Mouse (Mus musculus): ENCODE results near the gene 3110040M04Rik. TPM values are rescaled to one million over a fixed set of nuclear protein-coding genes. Genes with fewer than 3 reads are reported as not detected.

The 3110040M04Rik gene
- polyA plus RNA-seq, 1 experiment from 2014 or later: not detected

- Histone ChIP-seq H3K4me2 (no peak overlapping the region), H3K4me3 (replicated peaks) (no peak overlapping the region), H3K9me3 (replicated peaks) (no peaks in the 10 kb centered on the region), H3K36me3 (no peaks in the 10 kb centered on the region), H3K27me3 (replicated peaks) (no peaks in the 10 kb centered on the region), H3K9ac (replicated peaks) (no peak overlapping the region), H3K4me1 (no peaks in the 10 kb centered on the region), H3K27ac (replicated peaks) (no peak overlapping the region)
- 90% methylated on average over 10 of the region's 10 CpGs for WGBS
- no peak for ATAC-seq (ENCODE audit: low FRiP score)
Measured at GRCm38 (mm10) chr1:151222561-151223267, 18.8 kb downstream of the 3110040M04Rik start.

GRCm38 (mm10) chr1:151223377-151223776 is 19.5 kb downstream of the 3110040M04Rik start:
- WGBS: 62% methylated on average over 1 of the region's 1 CpGs

GRCm38 (mm10) chr1:151224536-151224935 is 20.6 kb downstream of the 3110040M04Rik start:
- no peak overlapping the region for H3K4me2 ChIP-seq
- no peak overlapping the region for H3K9ac ChIP-seq (replicated peaks)
- H3K27ac ChIP-seq (replicated peaks): no peak overlapping the region
- ATAC-seq (ENCODE audit: low FRiP score): no peak
- no peaks in the 10 kb centered on the region for H3K27me3 ChIP-seq (replicated peaks)
- H3K4me3 ChIP-seq (replicated peaks): no peak overlapping the region
- no peaks in the 10 kb centered on the region for H3K9me3 ChIP-seq (replicated peaks)
- no peaks in the 10 kb centered on the region for H3K4me1 ChIP-seq
- no peaks in the 10 kb centered on the region for H3K36me3 ChIP-seq
- 97% methylated on average over 1 of the region's 1 CpGs for WGBS

More at GRCm38 (mm10) chr1:151223377-151223776, 19.5 kb downstream of the 3110040M04Rik start:
- no peaks in the 10 kb centered on the region for H3K36me3 ChIP-seq
- H3K9ac ChIP-seq (replicated peaks): no peak overlapping the region
- H3K4me1 ChIP-seq: no peaks in the 10 kb centered on the region
- no peak overlapping the region for H3K27ac ChIP-seq (replicated peaks)
- no peaks in the 10 kb centered on the region for H3K9me3 ChIP-seq (replicated peaks)
- H3K4me2 ChIP-seq: no peak overlapping the region
- H3K27me3 ChIP-seq (replicated peaks): no peaks in the 10 kb centered on the region
- no peak for ATAC-seq (ENCODE audit: low FRiP score)
- no peak overlapping the region for H3K4me3 ChIP-seq (replicated peaks)

- Histone ChIP-seq H3K4me1 (no peaks in the 10 kb centered on the region), H3K36me3 (no peaks in the 10 kb centered on the region), H3K27ac (replicated peaks) (no peak overlapping the region), H3K9ac (replicated peaks) (no peak overlapping the region), H3K27me3 (replicated peaks) (no peaks in the 10 kb centered on the region), H3K4me3 (replicated peaks) (no peak overlapping the region), H3K9me3 (replicated peaks) (no peaks in the 10 kb centered on the region), H3K4me2 (no peak overlapping the region)
- no peak for ATAC-seq (ENCODE audit: low FRiP score)
- 83% methylated on average over 8 of the region's 8 CpGs for WGBS
Measured at GRCm38 (mm10) chr1:151227506-151227905, 23.6 kb downstream of the 3110040M04Rik start.

GRCm38 (mm10) chr1:151228320-151228989 is 24.5 kb downstream of the 3110040M04Rik start:
- H3K36me3 ChIP-seq: no peaks in the 10 kb centered on the region
- no peak overlapping the region for H3K4me2 ChIP-seq
- H3K4me3 ChIP-seq (replicated peaks): no peak overlapping the region
- H3K9ac ChIP-seq (replicated peaks): no peak overlapping the region
- no peaks in the 10 kb centered on the region for H3K27me3 ChIP-seq (replicated peaks)
- 61% methylated on average over 1 of the region's 1 CpGs for whole genome bisulfite sequencing
- no peaks in the 10 kb centered on the region for H3K4me1 ChIP-seq
- H3K9me3 ChIP-seq (replicated peaks): no peaks in the 10 kb centered on the region
- no peak overlapping the region for H3K27ac ChIP-seq (replicated peaks)
- ATAC-seq (ENCODE audit: low FRiP score): no peak

- no peaks in the 10 kb centered on the region for H3K4me1 ChIP-seq
- no peak overlapping the region for H3K9ac ChIP-seq (replicated peaks)
- no peaks in the 10 kb centered on the region for H3K9me3 ChIP-seq (replicated peaks)
- no peak overlapping the region for H3K4me2 ChIP-seq
- no peaks in the 10 kb centered on the region for H3K27me3 ChIP-seq (replicated peaks)
- no peak for ATAC-seq (ENCODE audit: low FRiP score)
- H3K36me3 ChIP-seq: no peaks in the 10 kb centered on the region
- H3K4me3 ChIP-seq (replicated peaks): no peak overlapping the region
- no peak overlapping the region for H3K27ac ChIP-seq (replicated peaks)
- 78% methylated on average over 3 of the region's 3 CpGs for WGBS
Measured at GRCm38 (mm10) chr1:151232346-151232745, 28.4 kb downstream of the 3110040M04Rik start.

- no peaks in the 10 kb centered on the region for H3K27me3 ChIP-seq (replicated peaks)
- H3K27ac ChIP-seq (replicated peaks): no peak overlapping the region
- ATAC-seq (ENCODE audit: low FRiP score): no peak
- H3K36me3 ChIP-seq: no peaks in the 10 kb centered on the region
- H3K4me1 ChIP-seq: no peaks in the 10 kb centered on the region
- H3K9me3 ChIP-seq (replicated peaks): no peaks in the 10 kb centered on the region
- H3K4me2 ChIP-seq: no peak overlapping the region
- WGBS: 87% methylated on average over 3 of the region's 3 CpGs
- no peak overlapping the region for H3K4me3 ChIP-seq (replicated peaks)
- no peak overlapping the region for H3K9ac ChIP-seq (replicated peaks)
Measured at GRCm38 (mm10) chr1:151233756-151234155, 29.8 kb downstream of the 3110040M04Rik start.

GRCm38 (mm10) chr1:151235574-151235973 is 31.7 kb downstream of the 3110040M04Rik start:
- H3K27me3 ChIP-seq (replicated peaks): no peaks in the 10 kb centered on the region
- 17% methylated on average over 2 of the region's 2 CpGs for WGBS
- H3K4me2 ChIP-seq: no peak overlapping the region
- no peak overlapping the region for H3K27ac ChIP-seq (replicated peaks)
- H3K4me3 ChIP-seq (replicated peaks): no peak overlapping the region
- no peaks in the 10 kb centered on the region for H3K4me1 ChIP-seq
- no peaks in the 10 kb centered on the region for H3K36me3 ChIP-seq
- no peak for ATAC-seq (ENCODE audit: low FRiP score)
- H3K9ac ChIP-seq (replicated peaks): no peak overlapping the region
- H3K9me3 ChIP-seq (replicated peaks): no peaks in the 10 kb centered on the region

- WGBS: 82% methylated on average over 13 of the region's 13 CpGs
- no peak for ATAC-seq (ENCODE audit: low FRiP score)
- H3K4me1 ChIP-seq: no peaks in the 10 kb centered on the region
- no peaks in the 10 kb centered on the region for H3K9me3 ChIP-seq (replicated peaks)
- H3K4me3 ChIP-seq (replicated peaks): no peak overlapping the region
- H3K36me3 ChIP-seq: no peaks in the 10 kb centered on the region
- no peak overlapping the region for H3K9ac ChIP-seq (replicated peaks)
- no peak overlapping the region for H3K27ac ChIP-seq (replicated peaks)
- no peak overlapping the region for H3K4me2 ChIP-seq
- H3K27me3 ChIP-seq (replicated peaks): no peaks in the 10 kb centered on the region
Measured at GRCm38 (mm10) chr1:151236141-151236930, 32.4 kb downstream of the 3110040M04Rik start.

GRCm38 (mm10) chr1:151237780-151238179 is 33.9 kb downstream of the 3110040M04Rik start:
- Histone ChIP-seq H3K4me2 (no peak overlapping the region), H3K9me3 (replicated peaks) (no peaks in the 10 kb centered on the region), H3K9ac (replicated peaks) (no peak overlapping the region), H3K4me3 (replicated peaks) (no peak overlapping the region), H3K27ac (replicated peaks) (no peak overlapping the region), H3K36me3 (no peaks in the 10 kb centered on the region), H3K4me1 (no peaks in the 10 kb centered on the region), H3K27me3 (replicated peaks) (no peaks in the 10 kb centered on the region)
- no peak for ATAC-seq (ENCODE audit: low FRiP score)
- WGBS: 85% methylated on average over 3 of the region's 3 CpGs

- H3K27ac ChIP-seq (replicated peaks): no peak overlapping the region
- H3K4me1 ChIP-seq: no peaks in the 10 kb centered on the region
- H3K4me3 ChIP-seq (replicated peaks): no peak overlapping the region
- H3K9me3 ChIP-seq (replicated peaks): no peaks in the 10 kb centered on the region
- no peaks in the 10 kb centered on the region for H3K27me3 ChIP-seq (replicated peaks)
- ATAC-seq (ENCODE audit: low FRiP score): no peak
- no peak overlapping the region for H3K4me2 ChIP-seq
- 91% methylated on average over 4 of the region's 4 CpGs for WGBS
- no peaks in the 10 kb centered on the region for H3K36me3 ChIP-seq
- no peak overlapping the region for H3K9ac ChIP-seq (replicated peaks)
Measured at GRCm38 (mm10) chr1:151243332-151243731, 39.4 kb downstream of the 3110040M04Rik start.
